Comparison of ENCODE assay signal across 17 mouse cellular contexts in genomic region chr4:102592541-102592940, GRCm38 (mm10).
A peak's percentile ranks its signal among the peaks of the same experiment; 100 is the strongest.
DNase-seq lines count a peak whose midpoint lies in the region; ATAC-seq and TF ChIP-seq lines count a peak whose summit lies in the region.
"Had no signal": no experiment of that assay in that cellular context is flagged by ENCODE, and none has a peak within 500 bp of the region (broad histone marks: within the 10 kb centered on the region; RNA-seq: fewer than 3 reads in every experiment).

No protein-coding gene starts in this region.

- no peak for DNase-seq in forebrain, embryonic 14.5 days (ENCODE audit: low spot score)
- no peak for DNase-seq in left cerebral cortex, adult 2 months (ENCODE audit: extremely low spot score in 1 of 2, low spot score in 2 of 2)
- DNase-seq in left cerebral cortex, postnatal 4 days = no peak
- no peak for DNase-seq in midbrain, embryonic 10.5 days (ENCODE audit: low spot score)
- no peak for DNase-seq in c-Kit-positive CD71-positive TER-119-positive erythroid progenitor cells, embryonic 14.5 days (ENCODE audit: low spot score)
- DNase-seq in gastrocnemius, postnatal 14 days = no peak
- DNase-seq: adrenal gland, postnatal 25 days; cerebellum, postnatal 14 days; kidney, adult 9 months; kidney, postnatal 4 days; lung, postnatal 10 days; thymus, postnatal 25 days had no signal

- H3K9ac ChIP-seq in forebrain, embryonic 14.5 days (ENCODE audit: low read length) = no peak overlapping the region
- no peak overlapping the region for H3K9ac ChIP-seq in forebrain, embryonic 12.5 days
- H3K9ac ChIP-seq: embryonic facial prominence, embryonic 12.5 days; heart, embryonic 13.5 days; liver, embryonic 14.5 days had no signal

- H3K4me3 ChIP-seq in forebrain, embryonic 14.5 days (ENCODE audit: low read depth, low read length) = no peak overlapping the region
- H3K4me3 ChIP-seq in forebrain, embryonic 12.5 days (replicated peaks) = no peak overlapping the region
- H3K4me3 ChIP-seq in left cerebral cortex, adult 2 months = peak overlapping the region; percentile 54
- no peak overlapping the region for H3K4me3 ChIP-seq in midbrain, embryonic 10.5 days
- peak overlapping the region; percentile 24 for H3K4me3 ChIP-seq in olfactory bulb, adult 2 months (ENCODE audit: insufficient read depth, low read depth, low read length)
- H3K4me3 ChIP-seq: embryonic facial prominence, embryonic 12.5 days; heart, embryonic 13.5 days had no signal

- H3K9me3 ChIP-seq in forebrain, embryonic 14.5 days (replicated peaks; ENCODE audit: control insufficient read depth, low read length) = no peaks in the 10 kb centered on the region
- H3K9me3 ChIP-seq in forebrain, embryonic 12.5 days = no peaks in the 10 kb centered on the region
- no peaks in the 10 kb centered on the region for H3K9me3 ChIP-seq in midbrain, embryonic 10.5 days (replicated peaks)
- H3K9me3 ChIP-seq: embryonic facial prominence, embryonic 12.5 days; heart, embryonic 13.5 days had no signal

- 64% methylated on average over 2 of the region's 2 CpGs for WGBS in forebrain, embryonic 14.5 days
- WGBS in forebrain, embryonic 12.5 days = 61% methylated on average over 2 of the region's 2 CpGs
- 75% methylated on average over 2 of the region's 2 CpGs for WGBS in midbrain, embryonic 10.5 days
- 51% methylated on average over 2 of the region's 2 CpGs for WGBS in olfactory bulb, adult 2 months

- no peak for ATAC-seq in forebrain, embryonic 14.5 days
- no peak for ATAC-seq in forebrain, embryonic 12.5 days (ENCODE audit: low FRiP score)

- no peak overlapping the region for H3K27ac ChIP-seq in forebrain, embryonic 14.5 days (ENCODE audit: low read depth, low read length)
- no peak overlapping the region; the same call in 1 of the 2 replicates for H3K27ac ChIP-seq in forebrain, embryonic 12.5 days
- H3K27ac ChIP-seq in left cerebral cortex, adult 2 months = peak overlapping the region; percentile 90
- peak overlapping the region; percentile 76 for H3K27ac ChIP-seq in midbrain, embryonic 10.5 days (replicated peaks)
- peak overlapping the region; percentile 90 for H3K27ac ChIP-seq in olfactory bulb, adult 2 months (ENCODE audit: insufficient read depth, low read depth, low read length)
- H3K27ac ChIP-seq: embryonic facial prominence, embryonic 12.5 days; heart, embryonic 13.5 days; liver, embryonic 14.5 days had no signal

- intact Hi-C loops in left cerebral cortex, adult 2 months (cut with DNase I) = loop anchor here (2.0 kb wide), 1 partner anchor 60 kb away; no protein-coding TSS in a partner anchor
- intact Hi-C loops in left cerebral cortex, postnatal 4 days (cut with DNase I) = loop anchor here (10.0 kb wide), 1 partner anchor 98 kb away; no protein-coding TSS in a partner anchor
- intact Hi-C loops in gastrocnemius, postnatal 14 days (cut with DNase I; ENCODE audit: low total_unique reads) = no loop called here

- TF ChIP-seq POLR2A in olfactory bulb, adult 2 months (IDR thresholded peaks at IDR 0.05; ENCODE audit: insufficient read depth, low read depth, low read length) = no peak

- peaks cover 24% of the 10 kb centered on the region for H3K4me1 ChIP-seq in forebrain, embryonic 14.5 days (ENCODE audit: control insufficient read depth, insufficient read depth, low read length)
- H3K4me1 ChIP-seq in forebrain, embryonic 12.5 days = peaks cover 45% of the 10 kb centered on the region
- H3K4me1 ChIP-seq in midbrain, embryonic 10.5 days = peaks cover 65% of the 10 kb centered on the region
- H3K4me1 ChIP-seq in olfactory bulb, adult 2 months (ENCODE audit: control insufficient read depth, insufficient read depth, low read length) = peaks cover 9% of the 10 kb centered on the region

- H3K36me3 ChIP-seq in forebrain, embryonic 14.5 days (ENCODE audit: control insufficient read depth, insufficient read depth, low read length) = peaks cover 7% of the 10 kb centered on the region
- no peaks in the 10 kb centered on the region for H3K36me3 ChIP-seq in forebrain, embryonic 12.5 days (replicated peaks)
- H3K36me3 ChIP-seq in midbrain, embryonic 10.5 days = peaks cover 7% of the 10 kb centered on the region; the same call in 1 of the 2 replicates

- no peaks in the 10 kb centered on the region for H3K27me3 ChIP-seq in forebrain, embryonic 14.5 days (replicated peaks; ENCODE audit: control insufficient read depth, insufficient read depth, low read length)
- H3K27me3 ChIP-seq in forebrain, embryonic 12.5 days = peaks cover 9% of the 10 kb centered on the region; the same call in 1 of the 2 replicates
- H3K27me3 ChIP-seq in midbrain, embryonic 10.5 days (ENCODE audit: low read depth, poor library complexity, severe bottlenecking) = no peaks in the 10 kb centered on the region
- H3K27me3 ChIP-seq: embryonic facial prominence, embryonic 12.5 days; heart, embryonic 13.5 days had no signal

- 0 out of 2 replicates have a peak overlapping the region, but pooled peaks have one; percentile 1 for H3K4me2 ChIP-seq in forebrain, embryonic 14.5 days (ENCODE audit: low read length)
- H3K4me2 ChIP-seq in forebrain, embryonic 12.5 days = no peak overlapping the region
- H3K4me2 ChIP-seq: embryonic facial prominence, embryonic 12.5 days; heart, embryonic 13.5 days had no signal

- no peak for TF ChIP-seq CTCF in left cerebral cortex, adult 2 months (IDR thresholded peaks at IDR 0.05)
- no peak for TF ChIP-seq CTCF in olfactory bulb, adult 2 months (IDR thresholded peaks at IDR 0.05; ENCODE audit: insufficient read depth, low read depth, low read length)

Comparison
In these comparisons a context has a peak if more than half of its experiments do, and no peak if none do; other contexts are left out.
1. H3K27ac ChIP-seq: peak in left cerebral cortex, adult 2 months (single experiment), midbrain, embryonic 10.5 days (single experiment) and olfactory bulb, adult 2 months (single experiment); none in forebrain, embryonic 14.5 days (single experiment) and forebrain, embryonic 12.5 days (single experiment).
2. H3K4me3 ChIP-seq: peak in left cerebral cortex, adult 2 months (single experiment) and olfactory bulb, adult 2 months (single experiment); none in forebrain, embryonic 14.5 days (single experiment), forebrain, embryonic 12.5 days (single experiment) and midbrain, embryonic 10.5 days (single experiment).